Mouse (Mus musculus) heart, embryonic 15.5 days (tissue): ENCODE results near the gene Xlr4a. TPM values are rescaled to one million over a fixed set of nuclear protein-coding genes. Genes with fewer than 3 reads are reported as not detected.
A peak's percentile ranks its signal among the peaks of the same experiment; 100 is the strongest.
"Not testable (repeated sequence)": the region's sequence is repeated elsewhere in the genome, so short reads cannot be mapped to it uniquely, and the experiment has no call there.

ENCODE experiments used
- ATAC-seq: fragments of 200-750 bp; cut with Nextera tagmentation; replicated peaks from 2 replicates; pipeline ENCODE4 v1.8.0; 2017; ENCODE audit warnings: low read depth, moderate TSS enrichment; ENCODE audit not compliant: insufficient number of reproducible peaks, insufficient read depth, low FRiP score
- H3K27ac ChIP-seq: fragments of 300-500 bp; sonication (generic); 2 replicates; pipeline ENCODE4 v1.5.1; 2015; ENCODE audit warnings: mild to moderate bottlenecking, inconsistent platforms
- H3K27me3 ChIP-seq: fragments of 300-500 bp; sonication (generic); 2 replicates; pipeline ENCODE4 v1.6.1; 2015; ENCODE audit warnings: inconsistent platforms
- H3K36me3 ChIP-seq: fragments of 300-500 bp; sonication (generic); 2 replicates; pipeline ENCODE4 v1.6.1; 2015; ENCODE audit warnings: mild to moderate bottlenecking, inconsistent platforms
- H3K4me1 ChIP-seq: fragments of 300-500 bp; sonication (generic); replicated peaks from 2 replicates; pipeline ENCODE4 v1.6.1; 2015; ENCODE audit warnings: inconsistent platforms
- H3K4me2 ChIP-seq: fragments of 300-500 bp; sonication (generic); 2 replicates; pipeline ENCODE4 v1.6.1; 2015; ENCODE audit warnings: inconsistent platforms, mild to moderate bottlenecking, moderate library complexity
- H3K4me3 ChIP-seq: fragments of 300-500 bp; sonication (generic); 2 replicates; pipeline ENCODE4 v1.5.1; 2015; ENCODE audit warnings: mild to moderate bottlenecking, inconsistent platforms
- H3K9ac ChIP-seq: fragments of 300-500 bp; sonication (generic); 2 replicates; pipeline ENCODE4 v1.6.1; 2015; ENCODE audit warnings: mild to moderate bottlenecking, inconsistent platforms
- H3K9me3 ChIP-seq: fragments of 300-500 bp; sonication (generic); replicated peaks from 2 replicates; pipeline ENCODE4 v1.6.1; 2016; ENCODE audit warnings: inconsistent platforms
- WGBS: fragments of 180-500 bp; shearing (Covaris S2); methylation state at CpG from one replicate; pipeline ENCODE4 v1.1.7; 2015; ENCODE audit warnings: mixed read lengths; 5-methylcytosine and 5-hydroxymethylcytosine counted together
- polyA plus RNA-seq: library from polyadenylated mRNA; unstranded; fragments of >200 nt; fragmentation: Nextera tagmentation; extraction: Ambion mirVana; gene quantifications from 2 replicates; pipeline ENCODE4 v1.2.1, GENCODE M21; 2015

Xlr4a gene
- polyA plus RNA-seq: 0.79 and 2.0 TPM in 2 replicates

DNA sequence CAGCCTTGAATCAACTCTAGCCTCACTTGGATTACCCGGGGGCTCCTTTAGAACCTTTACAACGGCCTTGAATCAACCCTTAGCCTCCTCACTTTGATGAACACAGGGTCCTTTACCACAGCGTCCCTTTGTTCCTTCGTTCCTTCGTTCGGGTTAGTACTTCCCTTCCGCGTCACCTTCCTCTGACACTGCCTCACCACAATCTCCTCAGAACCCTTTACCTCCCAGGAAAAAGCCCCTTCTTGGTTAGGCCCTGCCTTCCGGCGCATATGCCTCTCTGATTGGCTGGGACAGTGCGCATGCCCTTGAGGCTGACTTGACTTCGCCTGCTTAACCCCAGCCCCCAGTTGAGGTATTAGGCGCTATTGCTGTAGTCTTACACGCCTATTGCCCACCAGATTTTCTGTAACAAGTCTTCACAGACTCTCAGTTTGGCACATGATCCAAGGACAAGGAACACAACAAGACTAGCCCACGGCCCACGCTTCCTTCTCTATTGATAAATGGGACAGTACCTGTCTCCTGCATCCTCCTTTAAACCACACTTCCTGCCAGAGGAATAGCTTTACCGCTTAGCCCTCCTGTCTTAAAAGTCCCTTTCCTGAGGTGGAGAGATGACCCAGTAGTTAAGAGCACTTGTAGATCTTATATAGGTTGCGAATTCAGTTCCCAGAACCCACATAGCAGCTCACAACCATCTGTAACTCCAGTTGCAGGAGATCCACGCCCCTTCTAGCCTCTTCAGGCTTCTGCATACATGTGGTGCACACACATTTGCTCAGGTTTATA lies at the start of gene Xlr4a:
TSS of gene Xlr4a (minus strand) at position 212 of the 789 bp plus-strand sequence.
- H3K4me1 ChIP-seq, H3K27me3 ChIP-seq, H3K4me3 ChIP-seq, H3K4me2 ChIP-seq, H3K36me3 ChIP-seq, H3K27ac ChIP-seq, H3K9ac ChIP-seq, ATAC-seq, H3K9me3 ChIP-seq: not testable (repeated sequence)
- WGBS: 75% methylated on average over 19 of the region's 19 CpGs

DNA sequence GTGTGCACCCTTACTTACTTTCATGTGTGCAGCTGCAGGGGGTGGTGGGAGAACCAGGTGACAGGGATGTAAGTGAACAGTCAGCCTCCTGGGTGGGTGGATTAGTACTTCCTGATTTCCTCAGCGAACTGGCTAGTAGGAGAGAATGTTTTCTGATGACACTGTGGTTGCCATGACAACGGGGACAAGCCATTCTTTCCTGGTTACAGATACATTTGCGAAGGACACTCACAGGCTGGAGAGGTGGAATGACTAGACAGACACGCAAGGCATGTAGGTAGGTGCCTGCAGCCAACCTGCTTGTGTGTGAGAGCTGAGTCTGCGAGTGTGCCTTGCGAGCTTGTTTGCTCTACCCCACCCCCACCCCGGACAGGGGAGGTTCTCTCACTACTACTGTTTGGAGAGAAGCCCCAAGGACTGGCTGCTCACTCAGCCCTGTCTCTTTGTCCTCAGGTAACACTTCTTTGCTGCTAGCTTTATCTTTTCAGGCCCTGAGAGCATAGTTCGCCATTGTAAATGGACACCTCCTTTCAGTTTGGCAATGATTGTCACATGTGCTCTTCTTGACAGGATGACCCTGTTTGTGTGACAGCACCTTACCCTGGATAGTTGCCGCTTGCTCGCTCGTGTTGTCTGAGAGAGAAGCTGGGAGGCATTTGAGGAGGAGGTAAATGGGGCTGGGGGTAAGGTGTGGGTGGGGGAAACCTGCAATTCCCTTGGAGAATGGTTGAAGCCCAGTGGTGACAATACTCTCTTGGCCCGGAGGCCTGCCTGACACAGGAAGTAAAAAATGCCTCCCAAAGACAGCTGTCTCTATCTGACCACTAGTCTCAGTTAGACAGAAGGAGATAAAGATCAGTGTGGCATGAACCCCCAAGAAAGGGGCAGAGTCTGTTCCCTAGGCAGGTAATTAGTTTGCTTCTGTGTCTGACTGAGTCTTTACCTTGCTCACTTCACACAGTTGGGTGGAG lies 40.9 kb upstream of the Xlr4a start:
- not testable (repeated sequence) for H3K9me3 ChIP-seq, H3K4me1 ChIP-seq, H3K4me2 ChIP-seq, H3K27me3 ChIP-seq, H3K4me3 ChIP-seq, H3K36me3 ChIP-seq, ATAC-seq, H3K9ac ChIP-seq, H3K27ac ChIP-seq
- WGBS: no CpG with 5 or more reads among the region's 12 CpGs

DNA sequence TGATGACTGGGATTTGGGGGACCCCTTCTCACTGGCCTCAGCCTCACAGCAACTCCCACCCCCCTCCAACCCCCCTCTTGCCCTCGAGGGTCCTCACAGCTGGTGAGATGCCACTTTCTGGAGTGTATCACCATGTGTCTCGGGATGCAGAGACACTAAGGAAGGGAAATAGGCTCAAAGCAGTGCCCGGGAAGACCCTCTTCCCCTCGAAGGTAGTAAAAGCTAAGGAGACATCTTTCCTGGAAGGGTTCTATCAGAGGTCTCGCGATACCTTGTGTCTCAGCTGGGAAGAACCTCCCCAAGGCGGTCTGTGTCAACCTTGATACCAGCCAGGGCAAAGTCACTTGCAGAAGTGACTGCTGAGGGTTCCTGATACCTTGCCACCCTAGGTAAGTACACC lies 34.5 kb upstream of the Xlr4a start, which contains the start of gene Gm14685:
TSS of gene Gm14685 (plus strand) at position 301 of the 400 bp plus-strand sequence.
- not testable (repeated sequence) for H3K9me3 ChIP-seq, H3K9ac ChIP-seq, ATAC-seq

GRCm38 (mm10) chrX:73096941-73097508 lies 14.7 kb upstream of the Xlr4a start, which contains the start of gene Xlr3a:
TSS of gene Xlr3a (minus strand) at chrX:73097095.
- not testable (repeated sequence) for H3K9ac ChIP-seq, H3K9me3 ChIP-seq, H3K4me1 ChIP-seq, H3K27ac ChIP-seq, H3K4me2 ChIP-seq, H3K27me3 ChIP-seq, ATAC-seq, H3K4me3 ChIP-seq, H3K36me3 ChIP-seq
- 69% methylated on average over 13 of the region's 13 CpGs for WGBS

More for the DNA sequence above, 34.5 kb upstream of the Xlr4a start, which contains the start of gene Gm14685:
- not testable (repeated sequence) for H3K36me3 ChIP-seq, H3K27ac ChIP-seq, H3K4me1 ChIP-seq, H3K4me3 ChIP-seq, H3K27me3 ChIP-seq, H3K4me2 ChIP-seq
- no CpG with 5 or more reads among the region's 7 CpGs for WGBS

DNA sequence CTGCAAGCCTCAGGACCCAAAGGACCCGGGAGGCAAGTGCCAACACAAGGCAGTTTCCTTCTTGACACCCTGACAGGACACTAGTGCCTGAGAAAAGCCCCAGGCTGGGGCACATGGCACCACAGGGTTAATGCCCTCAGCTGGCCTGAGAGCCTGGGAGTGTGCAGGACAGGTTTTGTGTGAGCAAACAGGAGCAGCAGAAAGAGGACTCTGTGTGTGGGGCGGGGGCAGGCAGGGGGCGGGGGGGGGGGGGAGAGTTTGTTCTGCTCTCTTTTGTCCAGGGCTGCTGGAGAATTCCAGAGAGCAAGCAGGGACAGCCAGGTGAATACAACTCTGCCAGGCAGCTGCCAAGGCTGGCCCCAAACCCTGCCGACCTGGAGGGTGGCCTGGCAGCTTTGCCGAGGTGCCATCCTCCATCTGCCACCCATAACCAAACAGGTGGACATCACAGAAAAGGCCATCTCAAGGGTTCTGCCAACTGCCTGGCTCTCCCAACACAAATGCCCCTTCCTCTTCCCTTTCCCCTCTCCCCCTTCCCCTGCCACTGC lies 15.4 kb downstream of the Xlr4a start:
- H3K9me3 ChIP-seq, H3K36me3 ChIP-seq, ATAC-seq, H3K4me1 ChIP-seq, H3K4me3 ChIP-seq, H3K4me2 ChIP-seq, H3K27ac ChIP-seq, H3K9ac ChIP-seq: not testable (repeated sequence)
- WGBS: 20% methylated on average over 1 of the region's 5 CpGs
- peaks cover 18% of the 10 kb centered on the region for H3K27me3 ChIP-seq

DNA sequence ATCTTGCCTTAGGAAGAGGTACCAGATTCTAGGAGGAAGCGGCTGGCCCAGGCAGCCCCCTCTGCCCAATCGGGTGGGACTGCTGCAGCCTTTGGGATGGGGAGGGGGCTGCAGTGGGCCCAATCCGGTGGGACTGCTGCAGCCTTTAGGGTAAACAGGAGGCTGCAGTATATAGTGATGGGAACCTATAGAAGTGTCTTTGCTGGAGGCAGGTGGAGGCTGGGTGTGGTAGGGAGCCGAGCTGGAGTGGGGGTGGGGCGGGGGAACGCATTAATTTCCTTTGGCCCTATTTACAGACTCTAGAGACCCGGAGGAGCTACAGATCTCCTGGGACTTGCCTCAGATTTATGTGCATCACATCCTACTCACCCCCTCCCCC lies 17.9 kb downstream of the Xlr4a start, which contains the start of gene Pnma3:
TSS of gene Pnma3 (plus strand) at position 373 of the 379 bp plus-strand sequence.
- 27% methylated on average over 7 of the region's 7 CpGs for WGBS
- Histone ChIP-seq H3K27me3 (peaks cover 18% of the 10 kb centered on the region), H3K27ac (no peak within 1 kb of the TSS), H3K9ac (no peak within 1 kb of the TSS), H3K36me3 (no peaks in the 10 kb centered on the region), H3K4me2 (peak within 1 kb of the TSS; percentile 45), H3K4me1 (peaks cover 5% of the 10 kb centered on the region; the same call in 1 of the 2 replicates), H3K9me3 (no peaks in the 10 kb centered on the region), H3K4me3 (no peak within 1 kb of the TSS; the same call in 1 of the 2 replicates)
- ATAC-seq: no peak

- Histone ChIP-seq H3K4me3 (no peak overlapping the region; the same call in 1 of the 2 replicates), H3K27me3 (peaks cover 18% of the 10 kb centered on the region), H3K27ac (no peak overlapping the region), H3K9ac (no peak overlapping the region), H3K36me3 (no peaks in the 10 kb centered on the region), H3K4me2 (peak overlapping the region; percentile 45), H3K4me1 (peaks cover 5% of the 10 kb centered on the region; the same call in 1 of the 2 replicates), H3K9me3 (no peaks in the 10 kb centered on the region)
- ATAC-seq: no peak
- 34% methylated on average over 23 of the region's 24 CpGs for WGBS
Measured at GRCm38 (mm10) chrX:73063512-73064414, 18.5 kb downstream of the Xlr4a start.

DNA sequence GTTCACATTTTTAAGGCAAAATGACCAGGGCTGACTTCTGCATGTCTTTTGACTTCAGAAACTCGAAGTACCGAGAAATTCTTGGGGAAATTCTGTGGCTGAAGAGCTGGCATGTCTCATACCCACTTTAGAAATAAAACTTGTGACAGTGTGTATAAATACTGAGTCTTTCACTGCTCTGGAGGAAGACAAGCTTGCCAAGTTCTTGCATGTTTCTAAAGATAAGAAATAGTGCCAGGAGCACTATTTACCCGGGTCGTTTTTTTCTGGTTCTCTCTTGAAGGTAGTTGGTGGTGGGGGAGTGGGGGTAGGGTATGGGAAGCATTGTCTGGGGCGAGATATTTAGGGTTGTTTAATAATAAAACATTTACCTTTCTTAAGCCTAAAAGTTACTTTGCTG lies 20.0 kb downstream of the Xlr4a start:
- H3K4me2 ChIP-seq: no peak overlapping the region

DNA sequence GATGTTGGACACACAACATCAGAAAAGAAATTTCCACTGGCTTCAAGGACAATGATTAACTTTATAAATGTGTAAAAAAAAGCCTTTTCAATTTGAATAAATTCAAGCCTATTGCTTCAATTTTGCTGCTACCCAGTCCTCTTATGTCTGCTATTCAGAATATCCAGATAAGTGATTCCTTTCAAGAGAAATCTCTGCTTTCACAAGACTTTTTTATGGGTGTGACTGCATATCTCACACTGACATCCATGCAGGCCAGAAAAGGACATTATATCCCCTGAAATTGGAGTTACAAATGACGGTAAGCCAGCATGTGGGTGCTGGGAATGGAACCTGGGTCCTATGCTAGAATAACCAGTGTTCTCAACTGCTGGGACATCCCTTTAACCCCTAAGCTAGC lies 20.8 kb downstream of the Xlr4a start:
- Histone ChIP-seq H3K27me3 (peaks cover 18% of the 10 kb centered on the region), H3K4me2 (no peak overlapping the region), H3K36me3 (no peaks in the 10 kb centered on the region), H3K9ac (no peak overlapping the region), H3K4me3 (no peak overlapping the region), H3K9me3 (no peaks in the 10 kb centered on the region), H3K27ac (no peak overlapping the region), H3K4me1 (peaks cover 5% of the 10 kb centered on the region; the same call in 1 of the 2 replicates)
- 83% methylated on average over 1 of the region's 1 CpGs for WGBS
- ATAC-seq: no peak

More for the DNA sequence above, 20.0 kb downstream of the Xlr4a start:
- H3K4me1 ChIP-seq: peaks cover 5% of the 10 kb centered on the region; the same call in 1 of the 2 replicates
- peaks cover 18% of the 10 kb centered on the region for H3K27me3 ChIP-seq
- no peak overlapping the region for H3K4me3 ChIP-seq
- H3K9me3 ChIP-seq: no peaks in the 10 kb centered on the region
- no peak overlapping the region for H3K9ac ChIP-seq
- ATAC-seq: no peak
- no peaks in the 10 kb centered on the region for H3K36me3 ChIP-seq
- no peak overlapping the region for H3K27ac ChIP-seq
- 27% methylated on average over 5 of the region's 5 CpGs for WGBS
